Mouse (Mus musculus): ENCODE measurements around the gene Aff3.

The Aff3 gene

GRCm38 (mm10) chr1:38384457-38385121 lies 280.2 kb downstream of the Aff3 start:
- no peak for DNase-seq

GRCm38 (mm10) chr1:38384010-38384409 lies 280.7 kb downstream of the Aff3 start:
- DNase-seq = no peak

GRCm38 (mm10) chr1:38382683-38383082 lies 282.1 kb downstream of the Aff3 start:
- DNase-seq = no peak

GRCm38 (mm10) chr1:38377930-38378329 lies 286.8 kb downstream of the Aff3 start:
- no peak for DNase-seq

- no peak for DNase-seq
Observed at GRCm38 (mm10) chr1:38369166-38369565, 295.6 kb downstream of the Aff3 start.

- no peak for DNase-seq
Observed at GRCm38 (mm10) chr1:38368081-38368689, 296.6 kb downstream of the Aff3 start.

- no peak for DNase-seq
Observed at GRCm38 (mm10) chr1:38367404-38368080, 297.2 kb downstream of the Aff3 start.

- no peak for DNase-seq
Observed at GRCm38 (mm10) chr1:38363856-38364255, 300.9 kb downstream of the Aff3 start.

DNA sequence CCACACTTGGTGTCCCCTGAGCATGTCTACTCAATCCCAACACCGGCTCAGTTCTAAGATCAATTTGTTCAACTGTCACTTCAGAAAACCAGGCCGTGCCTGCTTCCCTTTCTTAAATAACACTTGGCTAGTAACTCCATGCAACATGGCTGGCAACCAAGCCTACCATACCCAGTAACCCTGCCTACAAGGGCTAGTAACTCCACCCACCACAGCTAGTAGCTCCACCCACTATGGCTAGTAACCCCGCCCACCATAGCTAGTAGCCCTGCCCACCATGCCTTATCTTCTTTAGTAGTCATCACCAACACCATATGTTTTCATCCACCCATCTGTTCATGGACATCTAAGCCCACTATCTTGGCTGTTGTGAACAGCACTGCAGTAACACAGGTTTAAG lies 302.5 kb downstream of the Aff3 start:
- DNase-seq = no peak

- peak; percentile 3 for DNase-seq
Observed at GRCm38 (mm10) chr1:38358797-38359349, 305.9 kb downstream of the Aff3 start.

- peak; percentile 21 for DNase-seq
Observed at GRCm38 (mm10) chr1:38357933-38358796, 306.6 kb downstream of the Aff3 start.

GRCm38 (mm10) chr1:38354585-38354984 lies 310.2 kb downstream of the Aff3 start:
- no peak for DNase-seq

DNA sequence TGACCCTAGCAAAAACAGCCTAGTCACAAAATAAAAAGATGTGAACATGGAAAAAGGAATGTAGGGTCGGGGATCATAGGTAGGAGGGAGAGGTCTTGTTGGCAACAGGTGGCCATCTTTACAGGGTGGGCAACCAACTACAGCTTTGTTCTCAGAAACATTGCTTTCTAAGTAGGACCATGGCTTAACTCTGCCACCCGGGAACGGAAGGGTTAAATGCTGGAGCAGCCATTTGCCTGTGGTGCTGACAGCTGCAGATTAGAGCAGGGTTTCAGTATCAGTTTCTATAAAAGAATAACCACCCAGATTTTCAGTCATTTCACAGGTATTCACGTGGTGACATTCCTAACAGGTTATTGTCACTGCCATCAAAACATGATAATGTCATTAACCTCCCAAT lies 317.4 kb downstream of the Aff3 start:
- no peak for DNase-seq

DNA sequence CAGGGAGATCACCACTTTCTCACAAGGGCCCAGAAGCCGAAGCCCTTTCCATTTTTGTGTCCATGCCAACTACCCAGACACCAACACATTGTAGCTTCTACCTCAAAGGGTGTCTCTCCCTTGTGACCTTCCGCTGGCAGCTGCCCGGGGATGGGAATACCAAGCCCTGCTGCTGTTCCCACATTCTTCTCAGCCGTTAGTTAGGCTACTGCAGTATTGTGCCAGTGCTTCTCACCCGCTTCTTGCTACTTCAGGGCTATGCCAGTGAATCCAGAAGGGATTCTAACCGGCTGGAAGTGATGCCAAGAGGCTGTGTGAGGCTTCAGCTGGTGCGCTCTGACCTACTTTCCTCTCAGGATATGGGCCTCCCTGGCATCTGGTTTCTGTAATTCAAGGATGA lies 330.5 kb downstream of the Aff3 start:
- DNase-seq = no peak

DNA sequence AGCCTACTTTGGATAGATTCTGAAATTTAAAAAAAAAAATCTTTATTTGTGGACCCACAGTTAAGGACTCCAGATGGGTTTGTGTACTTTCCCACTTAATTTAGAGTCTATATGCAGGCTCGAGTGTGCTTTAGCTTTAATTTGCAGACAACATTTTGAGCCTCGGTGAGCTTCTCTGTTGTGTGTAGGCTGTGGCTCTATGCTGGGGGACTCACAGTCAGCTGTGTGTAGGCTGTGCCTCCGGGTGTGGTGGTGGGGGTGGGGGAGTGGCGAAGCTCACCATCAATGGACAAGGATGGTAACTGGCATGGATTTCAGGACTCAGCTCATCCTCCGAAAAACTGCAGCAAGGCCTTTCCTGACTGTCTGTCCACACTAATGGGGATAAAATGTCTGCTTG lies 331.8 kb downstream of the Aff3 start:
- no peak for DNase-seq

DNA sequence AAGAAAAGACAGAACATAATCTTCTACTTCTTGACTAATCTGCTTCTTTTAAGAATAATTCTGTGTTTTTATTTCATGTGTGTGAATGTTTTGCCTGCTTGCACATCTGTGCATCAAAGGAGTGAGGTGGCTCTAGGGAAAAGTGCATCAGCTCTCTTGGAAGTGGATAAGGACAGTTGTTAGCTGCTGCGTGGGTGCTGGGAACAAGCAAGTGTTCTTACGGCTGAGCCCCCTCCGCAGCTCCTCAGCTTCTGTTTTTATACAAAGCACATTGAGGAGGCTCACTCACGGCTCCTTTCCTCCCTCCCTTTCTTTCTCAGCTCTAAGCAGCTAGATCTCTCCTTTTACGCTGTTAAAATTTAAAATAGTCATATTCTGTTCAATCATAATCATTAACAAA lies 340.5 kb downstream of the Aff3 start:
- no peak for DNase-seq

GRCm38 (mm10) chr1:38321861-38322260 lies 342.9 kb downstream of the Aff3 start:
- no peak for DNase-seq

DNA sequence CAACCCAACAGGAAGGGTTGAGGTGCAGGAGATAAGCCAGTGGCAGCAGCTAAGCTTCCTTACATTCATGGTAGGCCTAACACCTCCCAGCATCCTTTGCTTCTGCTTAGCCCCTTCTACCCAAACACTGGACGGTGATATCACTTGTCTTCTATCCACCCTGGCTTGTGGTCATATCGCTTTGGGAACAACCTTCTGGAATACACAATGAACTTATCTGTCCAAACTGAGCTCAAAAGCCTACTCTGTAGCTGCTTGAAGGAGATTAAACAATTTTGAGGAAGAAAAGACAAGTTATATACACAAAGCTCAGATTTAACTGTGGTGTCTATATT lies 343.8 kb downstream of the Aff3 start:
- DNase-seq = no peak

GRCm38 (mm10) chr1:38320126-38320970 lies 344.4 kb downstream of the Aff3 start:
- DNase-seq = no peak

DNA sequence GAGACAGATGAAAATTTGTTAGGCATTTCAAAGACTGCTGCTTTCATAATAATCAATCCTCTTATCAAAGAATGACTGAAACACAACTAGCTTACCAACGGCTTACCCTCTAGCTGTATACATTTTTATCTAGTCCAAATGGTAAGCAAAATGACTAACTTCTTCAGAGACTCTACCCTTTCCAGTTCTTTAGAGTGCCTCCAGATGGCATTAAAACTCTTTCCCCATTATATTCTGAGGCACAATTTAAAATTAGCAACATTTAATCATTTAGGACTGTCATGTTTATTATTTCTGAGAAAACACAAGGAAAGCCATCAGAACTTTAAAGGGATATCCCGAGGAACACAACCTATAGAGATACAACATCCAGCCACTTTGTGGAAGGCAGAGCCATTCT lies 346.1 kb downstream of the Aff3 start:
- no peak for DNase-seq

GRCm38 (mm10) chr1:38315992-38316391 lies 348.8 kb downstream of the Aff3 start:
- DNase-seq = no peak

- no peak for DNase-seq
Observed at GRCm38 (mm10) chr1:38310496-38310895, 354.3 kb downstream of the Aff3 start.
